Mouse (Mus musculus) bone marrow, adult 2 months (tissue): Measurements from ENCODE around the gene C1qtnf7.

Experiments
- CTCF ChIP-seq: fragments of 200-500 bp; IDR thresholded peaks from 2 replicates; pipeline ENCODE4 v1.5.1; 2011; ENCODE audit warnings: low read length, control low read depth; ENCODE audit not compliant: control insufficient read depth, insufficient read depth
- POLR2A ChIP-seq: fragments of 200-500 bp; IDR thresholded peaks from 2 replicates; pipeline ENCODE4 v1.6.1; 2011; ENCODE audit warnings: low read depth, mild to moderate bottlenecking, control low read depth, low read length, borderline replicate concordance; ENCODE audit not compliant: control insufficient read depth

GRCm38 (mm10) chr5:43515401-43515976 lies at the start of gene C1qtnf7:
- TF ChIP-seq CTCF, result no peak
- TF ChIP-seq POLR2A, result no peak
